In the genomic region with DNA sequence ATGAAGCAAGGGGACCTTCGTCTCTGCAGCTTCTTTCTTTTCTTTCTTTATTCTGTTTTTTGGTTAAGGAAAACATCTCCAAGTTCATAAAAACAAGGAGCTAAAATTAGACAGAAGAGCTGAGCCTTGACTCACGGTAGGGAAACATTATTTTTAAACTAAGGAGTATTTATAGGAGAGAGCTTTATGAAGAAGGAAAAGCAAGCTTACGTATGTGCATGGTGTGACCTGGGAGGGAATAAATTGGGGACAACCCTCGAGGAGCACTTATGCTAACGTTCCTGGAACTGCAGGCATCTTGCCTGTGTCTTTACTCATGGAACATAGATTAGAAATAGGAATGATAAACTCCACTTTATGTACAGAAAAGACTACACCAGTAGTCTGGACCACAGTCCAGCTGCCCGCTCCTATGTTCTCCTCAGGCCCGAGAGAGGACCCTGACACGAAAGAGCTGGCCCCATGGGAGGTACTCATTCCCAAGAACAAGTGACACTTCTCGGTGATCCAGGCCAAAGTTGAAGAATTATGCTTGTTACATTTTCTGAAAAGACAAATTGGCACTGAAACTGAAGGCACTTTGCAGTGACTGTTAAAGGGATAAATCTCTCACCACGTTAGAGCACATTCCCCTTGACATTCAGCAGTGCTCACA, we compare ENCODE assay signal across 21 mouse cellular contexts. TPM values are rescaled to one million over a fixed set of nuclear protein-coding genes. Genes with fewer than 3 reads are reported as not detected.
DNase-seq lines count a peak whose midpoint lies in the region; ATAC-seq and TF ChIP-seq lines count a peak whose summit lies in the region.
"Had no signal": no experiment of that assay in that cellular context is flagged by ENCODE, and none has a peak within 500 bp of the region (broad histone marks: within the 10 kb centered on the region; RNA-seq: fewer than 3 reads in every experiment).

No protein-coding gene starts in this region.

- no peaks in the 10 kb centered on the region for H3K27me3 ChIP-seq in forebrain, postnatal 0 days (ENCODE audit: insufficient read depth, low read length)
- no peaks in the 10 kb centered on the region for H3K27me3 ChIP-seq in forebrain, embryonic 10.5 days (ENCODE audit: poor library complexity, severe bottlenecking)
- H3K27me3 ChIP-seq in heart, postnatal 0 days (ENCODE audit: control insufficient read depth, insufficient read depth, low read length) = no peaks in the 10 kb centered on the region
- no peaks in the 10 kb centered on the region for H3K27me3 ChIP-seq in megakaryocyte, embryonic 14.5 days (replicated peaks)
- H3K27me3 ChIP-seq: forebrain, embryonic 12.5 days; liver, embryonic 12.5 days; lung, embryonic 15.5 days had no signal

- TF ChIP-seq EP300 in heart, postnatal 0 days (IDR thresholded peaks at IDR 0.05; ENCODE audit: low read depth) = no peak

- no peak overlapping the region for H3K9ac ChIP-seq in forebrain, postnatal 0 days
- peak overlapping the region; percentile 34; the same call in 1 of the 2 replicates for H3K9ac ChIP-seq in heart, postnatal 0 days (replicated peaks; ENCODE audit: low read depth, low read length)
- H3K9ac ChIP-seq: forebrain, embryonic 12.5 days; liver, embryonic 12.5 days; lung, embryonic 15.5 days had no signal

- DNase-seq in forebrain, postnatal 0 days = no peak
- DNase-seq in forebrain, embryonic 10.5 days (ENCODE audit: extremely low spot score, low spot score) = no peak
- no peak for DNase-seq in heart, postnatal 0 days (ENCODE audit: low spot score)
- no peak for DNase-seq in heart, postnatal 36 days
- DNase-seq in layer of hippocampus, postnatal 36 days = no peak
- DNase-seq: adrenal gland, postnatal 36 days; cerebellum, adult 2 months; gastrocnemius, postnatal 36 days; kidney, adult 18-20 months; kidney, postnatal 10 days; right cerebral cortex, postnatal 4 days; thymus, postnatal 25 days had no signal

- H3K4me2 ChIP-seq in forebrain, postnatal 0 days (ENCODE audit: low read depth) = no peak overlapping the region
- H3K4me2 ChIP-seq in heart, postnatal 0 days (ENCODE audit: low read depth, low read length) = 0 out of 2 replicates have a peak overlapping the region, but pooled peaks have one; percentile 27
- H3K4me2 ChIP-seq: forebrain, embryonic 12.5 days; liver, embryonic 12.5 days; lung, embryonic 15.5 days had no signal

- intact Hi-C loops in heart, postnatal 36 days (cut with DNase I) = no loop called here

- H3K36me3 ChIP-seq in forebrain, postnatal 0 days (ENCODE audit: insufficient read depth) = no peaks in the 10 kb centered on the region
- no peaks in the 10 kb centered on the region for H3K36me3 ChIP-seq in forebrain, embryonic 10.5 days (replicated peaks)
- H3K36me3 ChIP-seq in heart, postnatal 0 days (replicated peaks; ENCODE audit: control insufficient read depth, insufficient read depth, low read length) = no peaks in the 10 kb centered on the region
- H3K36me3 ChIP-seq in megakaryocyte, embryonic 14.5 days (replicated peaks; ENCODE audit: low read length) = peaks cover 57% of the 10 kb centered on the region
- H3K36me3 ChIP-seq: embryonic facial prominence, embryonic 10.5 days; forebrain, embryonic 12.5 days; limb, embryonic 10.5 days; liver, embryonic 12.5 days; lung, embryonic 15.5 days had no signal

- no peak for TF ChIP-seq CTCF in forebrain, postnatal 0 days (IDR thresholded peaks at IDR 0.05; ENCODE audit: low read depth)
- TF ChIP-seq CTCF in heart, postnatal 0 days (IDR thresholded peaks at IDR 0.05; ENCODE audit: low read depth) = no peak

- peak overlapping the region; percentile 35; the same call in 1 of the 2 replicates for H3K27ac ChIP-seq in forebrain, postnatal 0 days (ENCODE audit: low read depth, low read length)
- no peak overlapping the region for H3K27ac ChIP-seq in forebrain, embryonic 10.5 days
- H3K27ac ChIP-seq in heart, postnatal 0 days (ENCODE audit: low read depth) = peak overlapping the region; percentile 66
- H3K27ac ChIP-seq: embryonic facial prominence, embryonic 10.5 days; forebrain, embryonic 12.5 days; limb, embryonic 10.5 days; liver, embryonic 12.5 days; lung, embryonic 15.5 days had no signal

- ATAC-seq in forebrain, postnatal 0 days = no peak
- no peak; the same call in 1 of the 2 replicates for ATAC-seq in heart, postnatal 0 days (ENCODE audit: insufficient read depth, low read depth)
- no peak for ATAC-seq in megakaryocyte, adult 5-6 weeks (ENCODE audit: poor library complexity, severe bottlenecking)
- ATAC-seq: activated CD4-positive, CD25-positive, alpha-beta regulatory T cell, adult 4 months; CD4-positive, CD25-positive, alpha-beta regulatory T cell, adult 4 months; liver, embryonic 12.5 days had no signal

- no peak overlapping the region for H3K4me3 ChIP-seq in forebrain, postnatal 0 days (ENCODE audit: low read depth, low read length)
- no peak overlapping the region for H3K4me3 ChIP-seq in forebrain, embryonic 10.5 days
- no peak overlapping the region for H3K4me3 ChIP-seq in heart, postnatal 0 days (ENCODE audit: low read depth, low read length)
- H3K4me3 ChIP-seq in megakaryocyte, embryonic 14.5 days (replicated peaks) = peak overlapping the region; percentile 77
- H3K4me3 ChIP-seq: embryonic facial prominence, embryonic 10.5 days; forebrain, embryonic 12.5 days; limb, embryonic 10.5 days; liver, embryonic 12.5 days; lung, embryonic 15.5 days had no signal

- H3K4me1 ChIP-seq in forebrain, postnatal 0 days (ENCODE audit: insufficient read depth) = peaks cover 7% of the 10 kb centered on the region; the same call in 1 of the 2 replicates
- H3K4me1 ChIP-seq in forebrain, embryonic 10.5 days = no peaks in the 10 kb centered on the region
- peaks cover 30% of the 10 kb centered on the region for H3K4me1 ChIP-seq in heart, postnatal 0 days (ENCODE audit: control insufficient read depth, insufficient read depth)
- peaks cover 81% of the 10 kb centered on the region for H3K4me1 ChIP-seq in megakaryocyte, embryonic 14.5 days
- H3K4me1 ChIP-seq: embryonic facial prominence, embryonic 10.5 days; forebrain, embryonic 12.5 days; limb, embryonic 10.5 days had no signal

- no peaks in the 10 kb centered on the region for H3K9me3 ChIP-seq in forebrain, postnatal 0 days (ENCODE audit: low read length)
- H3K9me3 ChIP-seq in forebrain, embryonic 10.5 days = no peaks in the 10 kb centered on the region
- no peaks in the 10 kb centered on the region for H3K9me3 ChIP-seq in heart, postnatal 0 days (replicated peaks; ENCODE audit: control insufficient read depth, low read length)
- no peaks in the 10 kb centered on the region for H3K9me3 ChIP-seq in megakaryocyte, embryonic 14.5 days
- H3K9me3 ChIP-seq: embryonic facial prominence, embryonic 10.5 days; forebrain, embryonic 12.5 days; limb, embryonic 10.5 days; liver, embryonic 12.5 days; lung, embryonic 15.5 days had no signal

- WGBS in forebrain, postnatal 0 days = 63% methylated on average over 10 of the region's 10 CpGs
- WGBS in forebrain, embryonic 10.5 days = 85% methylated on average over 10 of the region's 10 CpGs
- 37% methylated on average over 10 of the region's 10 CpGs for WGBS in heart, postnatal 0 days

RNA-seq across cellular contexts. Expression of a gene that starts 24.5 kb away (rescaled TPM):
- total RNA-seq in forebrain, postnatal 0 days (2014; rRNA removed) = 18.0 and 19.9 TPM in 2 replicates
- 2.4 and 3.8 TPM in 2 replicates for polyA plus RNA-seq in forebrain, postnatal 0 days (2015; fragmentation: Nextera tagmentation; extraction: Ambion mirVana)
- 0.30 and 0.35 TPM in 2 replicates for polyA plus RNA-seq in forebrain, embryonic 10.5 days (2016; fragmentation: Nextera tagmentation; extraction: Ambion mirVana)
- 19.0 and 22.2 TPM in 2 replicates for total RNA-seq in heart, postnatal 0 days (2014; rRNA removed; ENCODE audit: low replicate concordance)
- polyA plus RNA-seq in heart, postnatal 0 days (2015; fragmentation: Nextera tagmentation; extraction: Ambion mirVana) = 1.8 and 2.0 TPM in 2 replicates
- 10 to 100 TPM; 25.5 to 25.7 TPM for total RNA-seq in heart, postnatal 36 days (2021)
- polyA plus RNA-seq in megakaryocyte, embryonic 14.5 days (2012; ENCODE audit: insufficient read depth, low replicate concordance) = 1.9 and 3.5 TPM in 2 replicates
- total RNA-seq in megakaryocyte, adult 5-6 weeks (2015) = 2.1 and 3.0 TPM in 2 replicates
- 2.3 and 3.8 TPM in 2 replicates for total RNA-seq in megakaryocyte, adult 5-6 weeks (2017)
- 100 to 1,000 TPM in 1 of 2 experiments, 10 to 100 TPM in 1; 97.5 to 103 TPM for total RNA-seq in layer of hippocampus, postnatal 36 days (2021)
